Mouse (Mus musculus) megakaryocyte progenitor cell, adult 5-6 weeks (primary cell): ENCODE data around the gene Dock9. TPM values are rescaled to one million over a fixed set of nuclear protein-coding genes. Genes with fewer than 3 reads are reported as not detected.

Experiments used
- ATAC-seq: replicated peaks from 2 replicates; pipeline ENCODE4 v1.8.0; 2016; ENCODE audit warnings: mild to moderate bottlenecking, moderate TSS enrichment, inconsistent platforms; ENCODE audit not compliant: poor library complexity
- total RNA-seq, 2 experiments: library from RNA; stranded (forward) in 1 of 2; stranded (reverse) in 1 of 2; fragments of 157-497, 149-512 nt in 1 of 2; fragments of 200-1000 nt in 1 of 2; gene quantifications; 2 replicates each; pipeline versions ENCODE4 v1.2.3 to v1.2.4; 2015 to 2017

Gene Dock9
- total RNA-seq, 2 experiments from 2014 or later = 11.6 to 14.3 TPM

- ATAC-seq = peak; percentile 38
Observed at GRCm38 (mm10) chr14:121738431-121739403, 58.9 kb downstream of the Dock9 start.

- ATAC-seq = no peak
Observed at GRCm38 (mm10) chr14:121737277-121737676, 60.4 kb downstream of the Dock9 start.

GRCm38 (mm10) chr14:121735678-121736077 is 62.0 kb downstream of the Dock9 start:
- ATAC-seq = peak; percentile 29; the same call in 1 of the 2 replicates

GRCm38 (mm10) chr14:121734217-121734616 is 63.4 kb downstream of the Dock9 start:
- ATAC-seq = no peak

GRCm38 (mm10) chr14:121733694-121734093 is 63.9 kb downstream of the Dock9 start:
- no peak for ATAC-seq

DNA sequence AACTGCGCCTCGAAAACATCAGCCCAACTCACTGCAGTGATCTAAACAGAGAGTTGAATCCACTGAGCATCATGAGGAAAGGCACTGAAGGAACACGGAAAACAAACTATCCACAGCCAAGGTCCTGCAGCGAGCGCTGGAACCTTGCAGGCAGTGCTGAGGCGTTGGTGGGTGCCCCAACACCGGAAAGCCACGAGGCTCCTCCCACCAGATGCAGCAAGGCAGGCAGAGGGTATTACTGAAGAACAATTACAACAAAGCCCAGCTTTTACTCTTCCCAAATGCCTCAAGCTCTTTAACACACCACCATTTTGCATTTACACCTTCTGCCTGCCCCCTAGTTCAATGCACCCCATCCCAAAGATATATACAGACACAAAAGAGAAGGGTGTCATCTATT is 65.4 kb downstream of the Dock9 start:
- peak; percentile 27 for ATAC-seq

DNA sequence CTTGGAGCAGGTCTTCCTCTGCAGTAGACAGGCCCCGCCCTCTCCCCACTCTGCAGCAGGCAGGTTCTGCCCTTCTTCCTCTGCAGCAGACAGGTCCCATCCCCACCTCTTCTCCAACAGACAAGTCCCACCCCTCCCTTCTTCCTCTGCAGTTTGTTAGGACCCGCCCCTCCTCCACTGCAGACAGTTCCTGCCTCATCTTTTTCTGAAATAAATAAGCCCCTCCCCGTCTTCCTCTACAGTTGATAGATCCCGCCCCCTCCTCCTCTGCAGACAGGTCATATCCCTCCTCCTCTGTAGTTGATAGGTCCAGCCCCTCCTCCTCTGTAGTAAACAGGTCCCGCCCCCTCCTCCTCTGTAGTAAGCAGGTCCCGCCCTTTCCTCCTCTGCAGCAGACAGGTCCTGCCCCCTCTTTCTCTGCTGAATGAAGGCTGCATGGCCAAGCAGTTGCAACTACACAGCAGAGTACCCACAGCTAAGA is 65.9 kb downstream of the Dock9 start:
- ATAC-seq = peak; percentile 89

GRCm38 (mm10) chr14:121730966-121731365 is 66.7 kb downstream of the Dock9 start:
- peak; percentile 6; the same call in 1 of the 2 replicates for ATAC-seq

GRCm38 (mm10) chr14:121727996-121728395 is 69.6 kb downstream of the Dock9 start:
- peak; percentile 12; the same call in 1 of the 2 replicates for ATAC-seq

GRCm38 (mm10) chr14:121724501-121724900 is 73.1 kb downstream of the Dock9 start:
- no peak for ATAC-seq

GRCm38 (mm10) chr14:121722774-121723173 is 74.9 kb downstream of the Dock9 start:
- ATAC-seq = no peak

DNA sequence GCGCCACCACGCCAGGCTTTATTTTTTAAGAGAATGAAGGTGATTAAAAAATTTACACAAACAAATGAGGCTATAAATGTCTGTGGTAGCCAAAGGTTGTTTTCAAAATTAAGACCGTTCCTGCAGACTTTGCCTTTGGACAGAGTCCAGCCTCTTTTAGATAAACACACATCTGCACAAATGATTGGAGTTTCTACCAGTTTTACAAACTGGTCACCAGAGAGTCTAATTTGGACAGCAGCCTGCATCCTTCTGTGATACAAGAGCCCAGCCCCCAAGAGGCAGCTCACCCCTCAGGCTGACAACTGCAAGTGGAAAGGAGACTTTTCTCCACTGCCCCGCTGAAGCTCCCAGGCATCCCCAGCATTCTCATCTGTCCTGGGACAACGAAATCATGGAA is 76.2 kb downstream of the Dock9 start:
- ATAC-seq = no peak

- ATAC-seq = peak; percentile 51
Observed at GRCm38 (mm10) chr14:121719638-121720601, 77.7 kb downstream of the Dock9 start.

DNA sequence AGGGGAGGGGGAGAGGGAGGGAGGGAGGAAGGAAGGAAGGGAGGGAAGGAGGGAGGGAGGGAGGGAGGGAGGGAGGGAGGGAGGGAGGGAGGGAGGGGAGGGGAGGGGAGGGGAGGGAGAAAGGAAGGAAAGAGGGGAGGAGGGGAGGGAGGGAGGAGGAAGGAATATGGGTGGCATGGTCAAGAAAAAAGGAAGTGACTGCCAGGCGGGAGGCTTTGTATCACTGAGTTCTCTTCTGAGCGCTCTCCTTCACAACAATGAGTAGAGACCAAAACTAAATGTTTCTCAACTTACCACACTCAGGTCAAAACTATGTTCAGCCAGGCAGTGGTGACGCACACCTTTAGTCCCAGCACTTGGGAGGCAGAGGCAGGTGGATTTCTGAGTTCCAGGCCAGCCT is 82.8 kb downstream of the Dock9 start:
- ATAC-seq = peak; percentile 71

DNA sequence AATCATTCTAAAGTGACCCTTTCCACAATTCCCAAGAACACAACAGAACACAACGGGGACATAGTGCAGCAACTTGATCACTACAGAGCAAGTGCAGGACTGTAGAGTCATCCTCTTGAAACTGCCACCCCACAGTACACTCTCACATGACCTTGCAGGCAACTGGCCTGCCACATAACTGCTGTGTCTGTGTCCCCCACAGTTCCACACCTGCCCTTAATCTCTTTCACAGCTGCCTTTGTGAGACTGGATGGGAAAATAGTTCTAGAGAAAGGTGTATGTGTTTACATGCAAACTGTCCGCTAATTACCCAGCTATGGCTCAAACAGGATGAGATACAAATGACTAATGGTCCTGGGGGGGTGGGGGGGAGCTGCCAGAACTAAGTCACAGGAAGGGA is 83.4 kb downstream of the Dock9 start:
- ATAC-seq = no peak

- no peak for ATAC-seq
Observed at GRCm38 (mm10) chr14:121713830-121714197, 83.8 kb downstream of the Dock9 start.

DNA sequence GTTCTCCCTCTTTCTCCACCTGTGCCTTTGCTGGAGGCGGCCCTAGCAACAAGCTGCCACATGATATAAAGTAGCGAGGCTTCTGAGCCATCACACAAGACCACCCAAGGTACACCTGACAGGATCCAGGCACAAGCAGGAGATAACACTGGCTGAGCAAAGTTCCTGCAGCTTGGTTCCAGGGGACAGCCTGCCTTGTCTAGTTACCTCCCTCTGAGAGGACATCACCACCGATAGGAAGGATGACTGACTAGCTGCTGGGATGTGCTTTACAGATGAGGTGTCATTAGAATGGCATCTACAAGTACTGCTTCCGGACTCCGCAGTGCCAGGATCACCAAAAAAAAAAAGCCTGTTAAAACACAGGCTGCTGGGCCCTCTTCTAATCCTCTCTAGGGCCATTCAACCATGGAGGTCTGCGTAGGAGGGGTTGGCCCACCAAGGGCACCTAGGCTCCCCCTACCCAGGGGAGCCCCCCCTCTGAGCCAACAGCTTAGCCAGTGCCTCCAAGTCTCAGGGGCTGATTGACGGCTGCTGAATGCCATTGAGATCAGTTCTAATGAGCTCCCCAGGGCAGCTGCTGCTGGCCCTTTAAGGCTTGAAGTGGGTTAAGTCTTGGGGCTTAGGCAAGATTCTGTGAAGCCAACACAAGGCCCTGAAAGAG is 84.3 kb downstream of the Dock9 start:
- no peak for ATAC-seq

DNA sequence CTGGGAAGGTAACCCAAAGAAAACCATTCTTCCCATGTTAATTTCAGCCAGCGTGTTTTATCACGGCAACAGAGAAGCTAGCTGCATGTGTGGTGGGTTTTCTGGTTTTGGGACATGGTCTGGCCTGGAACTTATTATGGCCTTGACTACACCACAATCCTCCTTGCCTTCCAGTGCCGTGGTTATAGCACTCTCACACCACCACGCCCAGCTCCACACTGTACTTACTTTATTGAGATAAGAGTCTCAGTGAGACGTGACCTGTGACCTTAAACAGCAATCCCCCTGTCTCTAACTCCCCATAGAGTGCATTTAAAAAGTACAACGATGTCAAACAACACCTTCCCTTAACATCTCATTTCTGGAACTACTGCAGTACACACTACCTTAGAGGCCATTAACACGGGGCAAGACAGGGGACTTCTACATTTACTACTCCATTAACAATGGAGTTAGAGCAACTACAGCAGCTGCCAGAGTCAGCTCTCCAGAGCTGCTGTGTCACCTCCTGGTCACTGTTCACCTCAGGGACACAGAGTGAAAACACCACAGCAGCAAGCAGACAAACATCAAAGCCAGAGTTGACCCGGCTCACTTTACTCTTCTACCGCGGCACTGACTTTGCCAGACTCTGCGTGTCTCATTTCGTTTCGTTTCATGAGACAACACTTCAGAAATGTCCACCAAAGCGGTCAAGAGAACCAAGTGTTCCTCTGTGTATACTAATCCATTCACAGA is 86.4 kb downstream of the Dock9 start:
- ATAC-seq = peak; percentile 69

GRCm38 (mm10) chr14:121710130-121710529 is 87.5 kb downstream of the Dock9 start:
- no peak for ATAC-seq

- ATAC-seq = no peak
Observed at GRCm38 (mm10) chr14:121708244-121708643, 89.4 kb downstream of the Dock9 start.
